Mouse (Mus musculus): ENCODE results near the gene Myo3b. TPM values are rescaled to one million over a fixed set of nuclear protein-coding genes. Genes with fewer than 3 reads are reported as not detected.

The Myo3b gene
- polyA plus RNA-seq, 2 experiments: not detected

DNA sequence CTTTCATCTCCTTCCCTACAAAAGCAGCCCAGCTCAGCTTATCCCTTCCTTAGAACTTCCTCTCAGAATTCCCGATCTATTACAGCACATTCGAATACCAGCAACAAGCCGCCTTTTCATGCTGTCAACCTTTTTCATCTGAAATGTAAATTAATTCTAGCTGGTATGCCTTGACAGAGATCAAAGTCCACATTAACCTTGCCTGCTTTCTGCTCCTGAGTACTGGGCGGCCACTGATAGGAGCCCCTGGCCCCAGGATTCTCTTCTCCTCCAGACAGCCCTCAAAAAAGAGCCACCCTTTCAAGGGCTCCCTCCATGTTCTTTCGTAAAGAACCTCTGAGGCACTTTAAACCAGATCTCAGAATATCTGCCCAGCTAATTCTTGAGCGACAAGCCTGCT, 278.9 kb downstream of the Myo3b start:
- Histone ChIP-seq H3K9me3 (ENCODE audit: control insufficient read depth, low read length) (no peaks in the 10 kb centered on the region), H3K4me3 (ENCODE audit: insufficient read depth in 1 of 2, low read depth in 2 of 2, low read length in 2 of 2) (no peak overlapping the region), H3K36me3 (replicated peaks; ENCODE audit: control insufficient read depth, insufficient read depth, low read depth) (no peaks in the 10 kb centered on the region), H3K4me1 (replicated peaks; ENCODE audit: control insufficient read depth in 2 of 2, insufficient read depth in 2 of 2, low read length in 1 of 2) (no peaks in the 10 kb centered on the region), H3K9ac (replicated peaks) (no peak overlapping the region), H3K27me3 (ENCODE audit: control insufficient read depth, insufficient read depth, low read length) (no peaks in the 10 kb centered on the region), H3K27ac (no peak overlapping the region), H3K4me2 (ENCODE audit: low read depth) (no peak overlapping the region)
- DNase-seq (ENCODE audit: low read depth in 3 of 3, low spot score in 3 of 3) (no peak), ATAC-seq (ENCODE audit: insufficient read depth) (no peak)
- WGBS (ENCODE audit: insufficient replicate concordance): 35% methylated on average over 6 of the region's 6 CpGs
- no peak for TF ChIP-seq CTCF (IDR thresholded peaks at IDR 0.05; ENCODE audit: low read depth)
- no peak for TF ChIP-seq EP300 (IDR thresholded peaks at IDR 0.05; ENCODE audit: low read depth)

DNA sequence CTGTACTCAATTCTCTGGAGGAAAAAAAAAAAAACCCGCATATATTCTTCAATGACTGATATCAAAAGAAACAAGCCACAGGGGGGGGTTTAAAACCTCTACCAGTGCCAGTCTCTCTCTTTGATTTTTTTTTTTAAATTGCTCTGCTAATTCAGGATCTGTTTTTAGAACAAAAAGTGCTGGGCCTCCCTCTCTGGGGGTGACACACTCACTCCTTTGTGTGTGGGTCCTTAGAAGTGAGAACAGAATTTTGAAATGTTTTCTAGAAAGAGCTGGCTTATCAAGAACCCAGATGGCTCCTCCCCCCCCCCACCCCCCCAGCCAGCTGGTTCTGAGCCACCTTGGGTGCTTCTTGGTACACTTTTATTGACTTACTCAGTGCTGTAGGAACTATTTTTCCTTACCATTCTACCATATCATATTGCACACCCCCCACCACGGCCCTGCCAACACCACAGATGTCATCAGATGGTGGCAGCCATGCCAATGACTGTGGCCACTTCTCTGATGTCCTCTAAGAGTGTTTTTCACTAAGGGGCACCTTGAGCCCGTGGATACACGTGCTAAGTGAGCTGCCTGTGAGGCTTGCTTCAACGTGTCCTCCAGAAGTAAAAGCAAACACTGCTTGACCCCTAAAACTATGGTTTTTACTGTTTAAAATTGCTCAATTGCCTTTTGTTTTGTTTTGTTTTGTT, 280.1 kb downstream of the Myo3b start:
- Histone ChIP-seq H3K9me3 (ENCODE audit: control insufficient read depth, low read length) (no peaks in the 10 kb centered on the region), H3K4me3 (ENCODE audit: insufficient read depth in 1 of 2, low read depth in 2 of 2, low read length in 2 of 2) (no peak overlapping the region), H3K4me1 (replicated peaks; ENCODE audit: control insufficient read depth in 2 of 2, insufficient read depth in 2 of 2, low read length in 1 of 2) (no peaks in the 10 kb centered on the region), H3K27ac (no peak overlapping the region), H3K27me3 (ENCODE audit: control insufficient read depth, insufficient read depth, low read length) (no peaks in the 10 kb centered on the region), H3K9ac (replicated peaks) (no peak overlapping the region), H3K4me2 (ENCODE audit: low read depth) (no peak overlapping the region), H3K36me3 (replicated peaks; ENCODE audit: control insufficient read depth, insufficient read depth, low read depth) (no peaks in the 10 kb centered on the region)
- DNase-seq (ENCODE audit: low read depth in 3 of 3, low spot score in 3 of 3): no peak
- ATAC-seq (ENCODE audit: insufficient read depth): no peak
- WGBS (ENCODE audit: insufficient replicate concordance): 35% methylated on average over 5 of the region's 5 CpGs
- TF ChIP-seq EP300 (IDR thresholded peaks at IDR 0.05; ENCODE audit: low read depth): no peak
- no peak for TF ChIP-seq CTCF (IDR thresholded peaks at IDR 0.05; ENCODE audit: low read depth)

GRCm38 (mm10) chr2:70322767-70323166, 283.8 kb downstream of the Myo3b start:
- Histone ChIP-seq H3K36me3 (replicated peaks; ENCODE audit: control insufficient read depth, insufficient read depth, low read depth) (no peaks in the 10 kb centered on the region), H3K27ac (no peak overlapping the region), H3K4me3 (ENCODE audit: insufficient read depth in 1 of 2, low read depth in 2 of 2, low read length in 2 of 2) (no peak overlapping the region), H3K9ac (replicated peaks) (no peak overlapping the region), H3K27me3 (ENCODE audit: control insufficient read depth, insufficient read depth, low read length) (no peaks in the 10 kb centered on the region), H3K4me1 (replicated peaks; ENCODE audit: control insufficient read depth in 2 of 2, insufficient read depth in 2 of 2, low read length in 1 of 2) (no peaks in the 10 kb centered on the region), H3K9me3 (ENCODE audit: control insufficient read depth, low read length) (no peaks in the 10 kb centered on the region), H3K4me2 (ENCODE audit: low read depth) (no peak overlapping the region)
- no peak for ATAC-seq (ENCODE audit: insufficient read depth)
- TF ChIP-seq EP300 (IDR thresholded peaks at IDR 0.05; ENCODE audit: low read depth): no peak
- no peak for TF ChIP-seq CTCF (IDR thresholded peaks at IDR 0.05; ENCODE audit: low read depth)
- DNase-seq (ENCODE audit: low read depth in 3 of 3, low spot score in 3 of 3): no peak
- WGBS (ENCODE audit: insufficient replicate concordance): 62% methylated on average over 9 of the region's 9 CpGs

DNA sequence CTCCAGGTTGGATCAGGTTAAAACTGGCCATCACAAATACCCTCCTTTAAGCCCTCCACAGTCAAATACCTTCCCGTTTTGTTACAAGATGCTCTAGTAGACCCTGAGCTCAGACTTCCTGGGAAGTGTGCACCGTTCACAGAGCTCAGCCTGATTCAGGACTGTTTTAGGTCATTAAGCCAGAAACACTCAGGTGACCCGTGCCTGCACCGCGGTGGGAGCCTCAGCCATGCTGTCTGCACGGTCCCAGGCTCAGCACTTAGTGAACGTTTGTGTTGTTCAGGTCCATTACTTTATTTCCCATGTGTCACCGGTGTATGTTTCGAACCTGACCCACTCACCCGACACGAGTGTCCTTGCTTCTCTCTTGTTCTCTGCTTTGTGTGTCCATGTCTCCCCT, 288.7 kb downstream of the Myo3b start:
- H3K36me3 ChIP-seq (replicated peaks; ENCODE audit: control insufficient read depth, insufficient read depth, low read depth): no peaks in the 10 kb centered on the region
- H3K27ac ChIP-seq: no peak overlapping the region
- no peaks in the 10 kb centered on the region for H3K9me3 ChIP-seq (ENCODE audit: control insufficient read depth, low read length)
- no peak for DNase-seq (ENCODE audit: low read depth in 3 of 3, low spot score in 3 of 3)
- ATAC-seq (ENCODE audit: insufficient read depth): no peak
- no peaks in the 10 kb centered on the region for H3K4me1 ChIP-seq (replicated peaks; ENCODE audit: control insufficient read depth in 2 of 2, insufficient read depth in 2 of 2, low read length in 1 of 2)
- no peak overlapping the region for H3K4me3 ChIP-seq (ENCODE audit: insufficient read depth in 1 of 2, low read depth in 2 of 2, low read length in 2 of 2)
- no peak for TF ChIP-seq EP300 (IDR thresholded peaks at IDR 0.05; ENCODE audit: low read depth)
- no peak for TF ChIP-seq CTCF (IDR thresholded peaks at IDR 0.05; ENCODE audit: low read depth)
- H3K4me2 ChIP-seq (ENCODE audit: low read depth): no peak overlapping the region
- no peak overlapping the region for H3K9ac ChIP-seq (replicated peaks)
- H3K27me3 ChIP-seq (ENCODE audit: control insufficient read depth, insufficient read depth, low read length): no peaks in the 10 kb centered on the region
- 65% methylated on average over 11 of the region's 11 CpGs for WGBS (ENCODE audit: insufficient replicate concordance)

DNA sequence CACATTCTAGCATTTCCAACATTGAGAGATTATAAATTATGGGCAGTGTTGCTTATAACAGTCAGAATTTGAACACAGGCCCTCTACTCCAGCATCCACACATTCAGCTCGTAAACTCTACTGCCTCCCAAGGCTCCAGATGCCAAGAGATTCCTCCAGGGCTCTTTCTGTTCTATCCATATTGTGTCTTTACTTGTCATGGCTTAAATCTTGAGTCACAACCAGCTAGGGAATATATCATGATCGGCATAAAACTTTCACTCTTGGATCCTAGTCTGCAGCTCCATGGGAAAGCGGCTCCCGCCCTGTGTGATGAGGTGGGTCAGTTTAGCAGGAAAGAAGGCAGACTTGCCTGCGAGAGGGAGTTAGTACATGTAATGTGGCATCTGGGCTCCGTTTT, 294.0 kb downstream of the Myo3b start:
- DNase-seq (ENCODE audit: low read depth in 3 of 3, low spot score in 3 of 3) (no peak), ATAC-seq (ENCODE audit: insufficient read depth) (no peak)
- WGBS (ENCODE audit: insufficient replicate concordance): 67% methylated on average over 6 of the region's 6 CpGs
- no peaks in the 10 kb centered on the region for H3K9me3 ChIP-seq (ENCODE audit: control insufficient read depth, low read length)
- no peak overlapping the region for H3K4me2 ChIP-seq (ENCODE audit: low read depth)
- TF ChIP-seq CTCF (IDR thresholded peaks at IDR 0.05; ENCODE audit: low read depth): no peak
- TF ChIP-seq EP300 (IDR thresholded peaks at IDR 0.05; ENCODE audit: low read depth): no peak
- no peak overlapping the region for H3K27ac ChIP-seq
- H3K4me3 ChIP-seq (ENCODE audit: insufficient read depth in 1 of 2, low read depth in 2 of 2, low read length in 2 of 2): no peak overlapping the region
- H3K27me3 ChIP-seq (ENCODE audit: control insufficient read depth, insufficient read depth, low read length): no peaks in the 10 kb centered on the region
- no peaks in the 10 kb centered on the region for H3K36me3 ChIP-seq (replicated peaks; ENCODE audit: control insufficient read depth, insufficient read depth, low read depth)
- H3K4me1 ChIP-seq (replicated peaks; ENCODE audit: control insufficient read depth in 2 of 2, insufficient read depth in 2 of 2, low read length in 1 of 2): no peaks in the 10 kb centered on the region
- no peak overlapping the region for H3K9ac ChIP-seq (replicated peaks)

All from liver, embryonic 14.5 days (tissue).